Mouse (Mus musculus): ENCODE measurements around the gene Nsun7. TPM values are rescaled to one million over a fixed set of nuclear protein-coding genes. Genes with fewer than 3 reads are reported as not detected.

The Nsun7 gene
- polyA plus RNA-seq, 1 experiment from 2014 or later = 0.26 TPM

GRCm38 (mm10) chr5:66323131-66323530 lies 63.4 kb downstream of the Nsun7 start:
- Histone ChIP-seq H3K36me3 (no peaks in the 10 kb centered on the region), H3K27me3 (ENCODE audit: low read depth, poor library complexity, severe bottlenecking) (no peaks in the 10 kb centered on the region), H3K4me3 (no peak overlapping the region), H3K4me1 (peaks cover 18% of the 10 kb centered on the region), H3K9me3 (replicated peaks) (no peaks in the 10 kb centered on the region), H3K27ac (replicated peaks) (no peak overlapping the region)
- DNase-seq (ENCODE audit: low spot score) = no peak
- 91% methylated on average over 4 of the region's 4 CpGs for WGBS

- H3K27me3 ChIP-seq (ENCODE audit: low read depth, poor library complexity, severe bottlenecking) = no peaks in the 10 kb centered on the region
- 86% methylated on average over 11 of the region's 11 CpGs for WGBS
- H3K4me1 ChIP-seq = peaks cover 23% of the 10 kb centered on the region
- no peaks in the 10 kb centered on the region for H3K9me3 ChIP-seq (replicated peaks)
- no peak for DNase-seq (ENCODE audit: low spot score)
- H3K4me3 ChIP-seq = no peak overlapping the region
- H3K36me3 ChIP-seq = no peaks in the 10 kb centered on the region
- no peak overlapping the region for H3K27ac ChIP-seq (replicated peaks)
These were observed 63.9 kb downstream of the Nsun7 start for GRCm38 (mm10) chr5:66323603-66324002.

GRCm38 (mm10) chr5:66326395-66326794 lies 66.7 kb downstream of the Nsun7 start:
- Histone ChIP-seq H3K27ac (replicated peaks) (no peak overlapping the region), H3K9me3 (replicated peaks) (no peaks in the 10 kb centered on the region)
- 80% methylated on average over 7 of the region's 7 CpGs for WGBS

DNA sequence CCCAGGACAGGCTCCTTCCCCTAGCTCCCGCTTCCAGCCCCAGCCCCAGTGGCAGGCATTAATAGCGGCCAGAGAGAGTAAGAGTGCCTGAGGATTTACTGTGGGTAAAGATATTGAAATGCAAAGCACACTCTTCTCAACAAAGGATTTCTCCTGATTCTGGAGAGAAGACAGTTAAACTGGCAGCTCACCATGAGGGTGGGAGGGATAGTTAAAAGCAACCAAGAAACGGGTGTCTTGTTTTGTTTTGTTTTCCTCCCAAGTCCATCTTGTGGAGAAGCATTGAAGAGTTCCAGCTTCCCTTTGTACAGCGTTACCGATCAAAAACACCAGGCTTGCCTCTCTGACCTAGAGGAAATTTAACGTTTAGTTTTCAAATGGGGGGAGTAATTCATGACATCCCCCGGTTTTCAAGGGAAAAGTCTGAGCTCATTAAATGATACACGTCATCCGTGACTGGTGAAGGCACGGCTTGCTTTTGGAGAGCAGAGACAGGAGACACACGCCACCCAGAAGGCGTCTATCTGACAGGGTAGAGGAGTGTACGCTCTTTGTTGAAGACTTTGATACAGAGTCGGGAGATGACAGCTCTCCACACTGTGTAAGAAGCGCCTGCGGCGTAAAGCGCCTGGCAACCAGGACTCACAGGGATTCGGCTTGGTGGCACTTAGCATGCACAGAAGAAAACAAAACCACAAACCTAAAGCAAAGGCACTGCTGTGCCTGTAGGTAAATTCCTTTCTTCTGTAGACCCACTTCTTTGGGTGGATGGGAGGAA lies 68.4 kb downstream of the Nsun7 start:
- no peaks in the 10 kb centered on the region for H3K36me3 ChIP-seq
- H3K4me3 ChIP-seq = peak overlapping the region; percentile 37
- no peaks in the 10 kb centered on the region for H3K27me3 ChIP-seq (ENCODE audit: low read depth, poor library complexity, severe bottlenecking)
- peak; percentile 60 for DNase-seq (ENCODE audit: low spot score)
- no peaks in the 10 kb centered on the region for H3K9me3 ChIP-seq (replicated peaks)
- WGBS = 37% methylated on average over 19 of the region's 19 CpGs
- H3K4me1 ChIP-seq = peaks cover 23% of the 10 kb centered on the region
- H3K27ac ChIP-seq (replicated peaks) = peak overlapping the region; percentile 74

More at GRCm38 (mm10) chr5:66326395-66326794, 66.7 kb downstream of the Nsun7 start:
- DNase-seq (ENCODE audit: low spot score) = no peak
- Histone ChIP-seq H3K4me3 (no peak overlapping the region), H3K4me1 (peaks cover 23% of the 10 kb centered on the region), H3K27me3 (ENCODE audit: low read depth, poor library complexity, severe bottlenecking) (no peaks in the 10 kb centered on the region), H3K36me3 (no peaks in the 10 kb centered on the region)

DNA sequence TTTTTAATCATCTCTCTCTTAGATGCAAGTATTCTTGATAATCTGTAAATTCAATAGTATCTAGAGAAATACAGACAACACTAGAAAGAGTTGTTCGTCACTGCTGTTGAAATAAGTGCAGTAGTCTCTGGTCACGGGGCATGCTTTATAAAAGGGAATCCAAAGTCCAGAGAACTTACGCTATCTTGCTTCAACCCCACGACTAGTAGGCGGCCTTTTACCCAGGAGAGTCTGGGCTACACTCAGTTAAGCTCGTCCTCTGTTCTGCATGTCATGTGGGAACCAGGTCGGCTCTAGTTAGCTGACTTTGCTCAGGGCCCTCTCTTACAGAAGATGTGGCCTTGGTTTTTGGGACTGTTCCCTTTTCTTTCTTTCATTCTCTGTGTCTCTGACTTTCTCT lies 69.1 kb downstream of the Nsun7 start:
- DNase-seq (ENCODE audit: low spot score) = no peak
- Histone ChIP-seq H3K36me3 (no peaks in the 10 kb centered on the region), H3K9me3 (replicated peaks) (no peaks in the 10 kb centered on the region), H3K27ac (replicated peaks) (peak overlapping the region; percentile 74; the same call in 1 of the 2 replicates), H3K4me3 (no peak overlapping the region), H3K27me3 (ENCODE audit: low read depth, poor library complexity, severe bottlenecking) (no peaks in the 10 kb centered on the region), H3K4me1 (peaks cover 23% of the 10 kb centered on the region)
- 85% methylated on average over 7 of the region's 7 CpGs for WGBS

- Histone ChIP-seq H3K27me3 (ENCODE audit: low read depth, poor library complexity, severe bottlenecking) (peaks cover 2% of the 10 kb centered on the region; the same call in 1 of the 2 replicates), H3K4me3 (no peak overlapping the region), H3K4me1 (peaks cover 23% of the 10 kb centered on the region), H3K36me3 (no peaks in the 10 kb centered on the region), H3K9me3 (replicated peaks) (no peaks in the 10 kb centered on the region), H3K27ac (replicated peaks) (no peak overlapping the region)
- WGBS = 90% methylated on average over 6 of the region's 6 CpGs
- no peak for DNase-seq (ENCODE audit: low spot score)
These were observed 71.1 kb downstream of the Nsun7 start for GRCm38 (mm10) chr5:66330806-66331205.

DNA sequence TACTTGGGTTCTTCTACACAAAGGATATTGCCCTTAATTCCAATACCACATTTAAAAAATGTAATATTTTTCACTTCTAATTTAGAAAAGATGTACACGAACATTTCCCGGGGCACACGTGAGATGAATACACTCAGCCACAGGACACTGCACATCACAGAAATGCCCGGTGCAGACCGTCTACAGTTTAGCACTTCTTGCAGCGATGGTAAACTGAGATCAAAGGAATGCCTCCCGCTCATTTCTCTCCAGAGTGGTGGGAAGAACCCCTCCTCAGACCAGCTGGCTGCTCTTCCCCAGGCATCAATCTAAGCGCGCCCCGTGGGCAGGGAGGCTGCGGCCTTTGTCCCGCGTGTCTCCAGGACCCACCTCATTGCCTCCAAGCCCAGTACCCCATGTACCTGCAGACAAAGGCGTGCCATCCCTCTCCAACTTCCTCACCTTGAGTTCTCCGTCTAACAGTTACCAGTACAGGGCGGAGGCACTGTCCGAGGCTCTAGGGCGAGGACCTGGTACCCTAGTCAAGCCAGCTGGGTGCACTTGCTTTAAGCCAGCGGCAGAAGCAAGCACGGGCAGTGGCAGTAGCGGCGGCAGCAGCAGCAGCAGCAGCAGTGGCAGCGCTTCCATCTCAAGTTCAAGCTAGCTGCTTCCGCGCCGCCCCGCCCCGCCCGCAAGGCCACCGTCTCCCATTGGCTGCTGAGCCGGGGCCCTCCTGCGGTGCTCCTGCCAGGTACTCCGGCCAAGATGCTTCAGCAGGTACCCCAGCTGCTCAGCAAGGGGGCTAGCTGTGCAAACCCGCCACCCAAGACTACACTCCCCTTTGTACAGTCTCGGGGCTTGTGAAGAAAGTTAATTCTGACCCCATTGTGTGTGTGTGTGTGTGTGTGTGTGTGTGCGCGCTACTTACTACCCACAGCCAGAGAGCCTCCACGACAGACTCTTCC lies 77.6 kb downstream of the Nsun7 start:
- H3K27me3 ChIP-seq (ENCODE audit: low read depth, poor library complexity, severe bottlenecking) = peaks cover 35% of the 10 kb centered on the region
- peak; percentile 74 for DNase-seq (ENCODE audit: low spot score)
- no peaks in the 10 kb centered on the region for H3K36me3 ChIP-seq
- peak overlapping the region; percentile 82 for H3K27ac ChIP-seq (replicated peaks)
- H3K4me1 ChIP-seq = peaks cover 41% of the 10 kb centered on the region
- 6% methylated on average over 38 of the region's 38 CpGs for WGBS
- peak overlapping the region; percentile 66 for H3K4me3 ChIP-seq
- H3K9me3 ChIP-seq (replicated peaks) = no peaks in the 10 kb centered on the region

DNA sequence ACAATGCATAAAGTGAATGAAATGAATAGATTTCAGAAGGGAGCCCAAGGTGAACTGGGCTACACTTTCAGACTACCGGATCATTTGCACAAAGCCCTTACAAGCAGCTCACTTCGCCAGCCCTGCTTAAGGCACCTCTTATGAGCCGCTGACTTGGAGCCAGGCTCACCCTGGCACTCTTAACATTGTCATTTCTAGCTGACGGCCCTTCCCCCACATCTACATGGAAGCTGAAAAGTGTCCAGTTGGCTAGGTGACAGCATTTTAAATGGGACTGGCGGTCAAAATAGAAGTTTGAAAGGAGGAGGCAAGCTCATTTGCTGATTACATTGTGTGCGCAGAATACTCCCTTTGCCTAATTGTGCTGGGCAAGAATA lies 78.3 kb downstream of the Nsun7 start:
- Histone ChIP-seq H3K27me3 (ENCODE audit: low read depth, poor library complexity, severe bottlenecking) (peaks cover 35% of the 10 kb centered on the region), H3K4me1 (peaks cover 45% of the 10 kb centered on the region), H3K27ac (replicated peaks) (peak overlapping the region; percentile 82), H3K4me3 (peak overlapping the region; percentile 66), H3K9me3 (replicated peaks) (no peaks in the 10 kb centered on the region), H3K36me3 (no peaks in the 10 kb centered on the region)
- 40% methylated on average over 6 of the region's 6 CpGs for WGBS
- peak; percentile 16 for DNase-seq (ENCODE audit: low spot score)

DNA sequence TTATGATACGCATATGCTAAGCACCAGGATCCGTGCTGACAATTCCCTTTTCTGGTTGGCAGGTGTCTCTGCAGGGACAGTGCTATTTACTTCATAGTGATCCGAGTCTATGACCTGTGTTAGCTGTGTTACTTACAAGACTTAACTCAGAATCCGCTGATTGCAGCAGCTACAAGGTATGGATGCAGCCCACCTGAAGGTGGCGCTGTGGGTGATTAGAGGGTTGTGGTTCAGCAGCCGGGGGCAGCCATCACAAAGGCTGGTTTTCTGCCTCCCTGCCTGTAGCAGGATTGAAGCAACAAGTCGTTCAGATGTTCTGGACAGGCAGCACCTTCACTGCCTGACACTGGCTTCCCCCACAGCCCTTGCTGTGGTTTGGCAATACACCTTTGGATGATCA lies 78.9 kb downstream of the Nsun7 start:
- no peaks in the 10 kb centered on the region for H3K9me3 ChIP-seq (replicated peaks)
- peak; percentile 52 for DNase-seq (ENCODE audit: low spot score)
- no peak overlapping the region for H3K4me3 ChIP-seq
- peaks cover 45% of the 10 kb centered on the region for H3K4me1 ChIP-seq
- H3K27me3 ChIP-seq (ENCODE audit: low read depth, poor library complexity, severe bottlenecking) = peaks cover 35% of the 10 kb centered on the region
- H3K27ac ChIP-seq (replicated peaks) = no peak overlapping the region
- 29% methylated on average over 7 of the region's 7 CpGs for WGBS
- H3K36me3 ChIP-seq = no peaks in the 10 kb centered on the region

- Histone ChIP-seq H3K36me3 (no peaks in the 10 kb centered on the region), H3K27ac (replicated peaks) (no peak overlapping the region; the same call in 1 of the 2 replicates), H3K4me3 (no peak overlapping the region), H3K4me1 (peaks cover 45% of the 10 kb centered on the region), H3K9me3 (replicated peaks) (no peaks in the 10 kb centered on the region), H3K27me3 (ENCODE audit: low read depth, poor library complexity, severe bottlenecking) (peaks cover 35% of the 10 kb centered on the region)
- 86% methylated on average over 17 of the region's 17 CpGs for WGBS
- DNase-seq (ENCODE audit: low spot score) = no peak
These were observed 80.8 kb downstream of the Nsun7 start for GRCm38 (mm10) chr5:66340356-66341102.

DNA sequence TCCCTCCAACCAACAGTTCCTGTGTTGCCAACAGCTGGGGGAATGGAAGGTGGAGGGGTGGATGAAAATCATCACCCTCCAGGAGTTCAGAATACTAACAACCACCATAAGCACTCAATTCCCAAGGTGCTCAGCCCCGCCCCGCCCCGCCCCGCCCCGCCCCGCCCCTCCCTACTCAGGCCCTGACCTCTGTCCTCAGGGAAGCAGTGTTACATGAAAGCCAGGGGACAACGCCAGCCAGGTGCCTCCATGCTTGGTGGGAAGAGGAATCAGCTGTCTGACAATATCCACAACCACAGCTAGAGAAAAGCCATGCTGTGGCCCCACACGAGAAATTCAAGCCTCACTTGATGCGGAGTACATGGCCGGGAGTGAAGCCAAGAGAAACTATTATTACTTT lies 82.2 kb downstream of the Nsun7 start:
- Histone ChIP-seq H3K27ac (replicated peaks) (no peak overlapping the region), H3K36me3 (no peaks in the 10 kb centered on the region), H3K4me1 (peaks cover 43% of the 10 kb centered on the region), H3K9me3 (replicated peaks) (no peaks in the 10 kb centered on the region), H3K4me3 (no peak overlapping the region), H3K27me3 (ENCODE audit: low read depth, poor library complexity, severe bottlenecking) (peaks cover 23% of the 10 kb centered on the region)
- WGBS = 37% methylated on average over 10 of the region's 10 CpGs
- DNase-seq (ENCODE audit: low spot score) = no peak

GRCm38 (mm10) chr5:66342285-66342684 lies 82.6 kb downstream of the Nsun7 start:
- no peak for DNase-seq (ENCODE audit: low spot score)
- 69% methylated on average over 9 of the region's 9 CpGs for WGBS

More at GRCm38 (mm10) chr5:66342285-66342684, 82.6 kb downstream of the Nsun7 start:
- H3K27ac ChIP-seq (replicated peaks) = no peak overlapping the region
- H3K27me3 ChIP-seq (ENCODE audit: low read depth, poor library complexity, severe bottlenecking) = peaks cover 19% of the 10 kb centered on the region
- no peak overlapping the region for H3K4me3 ChIP-seq
- no peaks in the 10 kb centered on the region for H3K9me3 ChIP-seq (replicated peaks)
- peaks cover 39% of the 10 kb centered on the region for H3K4me1 ChIP-seq
- H3K36me3 ChIP-seq = no peaks in the 10 kb centered on the region
